Mouse (Mus musculus) hindbrain, embryonic 14.5 days (tissue): ENCODE measurements around the gene Disp3. TPM values are rescaled to one million over a fixed set of nuclear protein-coding genes. Genes with fewer than 3 reads are reported as not detected.

ENCODE experiments used
- ATAC-seq: fragments of 200-750 bp; cut with Nextera tagmentation; 2 replicates; pipeline ENCODE4 v1.8.0; 2017; ENCODE audit warnings: moderate number of reproducible peaks, mild to moderate bottlenecking, moderate TSS enrichment, moderate library complexity; ENCODE audit not compliant: low FRiP score
- DNase-seq: peaks from one replicate; pipeline ENCODE4 v3.0.0-alpha.2; 2015; ENCODE audit warnings: low spot score
- H3K27ac ChIP-seq: fragments of 300-500 bp; sonication (generic); 2 replicates; pipeline ENCODE4 v1.5.1; 2014; ENCODE audit warnings: mild to moderate bottlenecking, moderate library complexity
- H3K27me3 ChIP-seq: fragments of 300-500 bp; sonication (generic); 2 replicates; pipeline ENCODE4 v1.6.1; 2014; ENCODE audit warnings: mild to moderate bottlenecking, low read length, mixed read lengths; ENCODE audit not compliant: control insufficient read depth, insufficient read depth
- H3K36me3 ChIP-seq: fragments of 300-500 bp; sonication (generic); replicated peaks from 2 replicates; pipeline ENCODE4 v1.6.1; 2014; ENCODE audit not compliant: control insufficient read depth, insufficient read depth
- H3K4me1 ChIP-seq: fragments of 300-500 bp; sonication (generic); replicated peaks from 2 replicates; pipeline ENCODE4 v1.6.1; 2014; ENCODE audit warnings: antibody characterized with exemption, low read length, mixed read lengths; ENCODE audit not compliant: control insufficient read depth, insufficient read depth
- H3K4me2 ChIP-seq: fragments of 300-500 bp; sonication (generic); replicated peaks from 2 replicates; pipeline ENCODE4 v1.6.1; 2014; ENCODE audit warnings: mild to moderate bottlenecking, moderate library complexity
- H3K4me3 ChIP-seq: fragments of 300-500 bp; sonication (generic); replicated peaks from 2 replicates; pipeline ENCODE4 v1.5.1; 2014; ENCODE audit warnings: mild to moderate bottlenecking, low read length
- H3K9ac ChIP-seq: fragments of 300-500 bp; sonication (generic); 2 replicates; pipeline ENCODE4 v1.6.1; 2014
- H3K9me3 ChIP-seq: fragments of 300-500 bp; sonication (generic); 2 replicates; pipeline ENCODE4 v1.6.1; 2016; ENCODE audit warnings: low read length; ENCODE audit not compliant: control insufficient read depth
- WGBS: fragments of 180-500 bp; shearing (Covaris S2); extraction: QIAGEN DNeasy Blood & Tissue Kit; methylation state at CpG from one replicate; pipeline ENCODE4 v1.1.7; 2014; 5-methylcytosine and 5-hydroxymethylcytosine counted together
- polyA plus RNA-seq: library from polyadenylated mRNA; unstranded; fragments of >200 nt; fragmentation: Nextera tagmentation; extraction: Ambion mirVana; gene quantifications from 2 replicates; pipeline ENCODE4 v1.2.1, GENCODE M21; 2014

Gene Disp3
- polyA plus RNA-seq, 1 experiment from 2014 or later: 16.6 TPM

GRCm38 (mm10) chr4:148319366-148319765, 31.6 kb upstream of the Disp3 start:
- H3K27me3 ChIP-seq: no peaks in the 10 kb centered on the region
- H3K4me3 ChIP-seq: no peak overlapping the region
- H3K4me2 ChIP-seq: no peak overlapping the region
- no peak for ATAC-seq
- H3K27ac ChIP-seq: peak overlapping the region; percentile 34; the same call in 1 of the 2 replicates
- H3K36me3 ChIP-seq: no peaks in the 10 kb centered on the region
- DNase-seq: no peak
- no peak overlapping the region for H3K9ac ChIP-seq
- peaks cover 37% of the 10 kb centered on the region for H3K4me1 ChIP-seq
- H3K9me3 ChIP-seq: no peaks in the 10 kb centered on the region
- WGBS: 41% methylated on average over 12 of the region's 12 CpGs

DNA sequence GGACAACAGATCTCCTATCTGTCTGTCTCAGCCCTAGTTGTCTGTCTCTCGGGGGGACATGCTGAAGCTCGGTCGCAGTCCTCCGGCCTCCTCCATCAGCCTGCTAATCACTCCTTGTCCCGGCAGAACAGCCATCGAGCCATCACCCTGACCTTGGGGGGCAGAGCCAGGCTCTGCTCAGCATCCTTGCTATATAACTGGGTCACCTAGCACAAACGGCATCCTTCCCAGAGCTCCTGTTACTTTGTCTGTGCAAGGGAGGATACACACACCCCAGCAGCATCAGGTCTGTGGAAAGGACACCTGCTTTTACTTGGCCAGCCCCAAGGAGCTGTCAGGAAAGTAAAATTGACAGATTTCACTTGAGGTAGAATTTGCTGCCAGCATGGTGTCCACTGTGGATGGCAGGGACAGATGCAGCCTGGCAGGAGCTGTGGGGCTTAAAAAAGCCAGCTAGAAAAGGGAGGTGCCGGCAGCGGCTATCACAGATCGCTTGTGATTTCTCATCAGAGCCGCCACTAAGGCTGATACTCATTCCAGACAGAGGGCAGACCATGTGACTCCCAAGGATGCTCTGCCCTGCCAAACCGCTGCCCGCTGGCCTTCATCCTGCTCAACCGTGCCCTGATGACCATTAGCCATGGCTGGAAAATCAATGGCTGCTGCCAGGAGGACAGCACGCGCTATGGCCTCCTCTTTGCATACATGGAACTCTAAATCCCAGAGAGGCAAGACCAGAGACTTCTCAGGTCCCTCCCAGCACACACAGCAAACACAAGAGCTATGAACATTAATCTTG, 27.8 kb upstream of the Disp3 start:
- DNase-seq (no peak), ATAC-seq (no peak)
- Histone ChIP-seq H3K4me1 (peaks cover 47% of the 10 kb centered on the region), H3K4me2 (no peak overlapping the region), H3K27me3 (no peaks in the 10 kb centered on the region), H3K4me3 (no peak overlapping the region), H3K9ac (no peak overlapping the region), H3K36me3 (no peaks in the 10 kb centered on the region), H3K27ac (0 out of 2 replicates have a peak overlapping the region, but pooled peaks have one; percentile 52), H3K9me3 (no peaks in the 10 kb centered on the region)
- WGBS: 64% methylated on average over 16 of the region's 16 CpGs

DNA sequence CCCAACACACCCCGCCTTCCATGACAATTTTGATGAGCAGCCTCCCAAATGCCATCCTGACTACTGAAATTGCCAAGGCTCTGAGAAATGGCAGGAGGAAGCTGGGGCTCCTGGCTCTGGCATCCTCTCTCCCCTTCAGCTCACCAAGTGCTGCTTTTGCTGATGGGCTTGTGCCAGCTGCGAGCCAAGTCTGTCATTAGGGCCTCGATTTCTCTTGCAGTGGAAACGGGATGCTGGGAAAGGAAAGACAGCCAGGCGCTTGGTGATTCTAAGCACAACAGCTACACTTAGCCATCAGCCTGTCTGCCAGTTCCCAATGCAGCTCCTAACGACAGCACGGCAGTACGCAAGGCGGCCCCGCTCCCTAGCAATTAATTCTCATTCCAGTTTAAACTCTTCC, 26.6 kb upstream of the Disp3 start:
- Histone ChIP-seq H3K9ac (no peak overlapping the region), H3K36me3 (no peaks in the 10 kb centered on the region), H3K4me1 (peaks cover 47% of the 10 kb centered on the region), H3K27me3 (no peaks in the 10 kb centered on the region), H3K27ac (0 out of 2 replicates have a peak overlapping the region, but pooled peaks have one; percentile 6), H3K9me3 (no peaks in the 10 kb centered on the region), H3K4me2 (no peak overlapping the region), H3K4me3 (no peak overlapping the region)
- WGBS: 39% methylated on average over 10 of the region's 10 CpGs
- peak; percentile 53 for DNase-seq
- no peak for ATAC-seq

- H3K4me2 ChIP-seq: no peak overlapping the region
- WGBS: 37% methylated on average over 8 of the region's 8 CpGs
Measured at GRCm38 (mm10) chr4:148313601-148314000, 25.8 kb upstream of the Disp3 start.

GRCm38 (mm10) chr4:148312296-148313116, 24.7 kb upstream of the Disp3 start:
- peak; percentile 43; the same call in 1 of the 2 replicates for ATAC-seq
- no peak overlapping the region for H3K4me3 ChIP-seq
- peaks cover 42% of the 10 kb centered on the region for H3K4me1 ChIP-seq
- H3K4me2 ChIP-seq: no peak overlapping the region
- no peak overlapping the region for H3K9ac ChIP-seq
- H3K9me3 ChIP-seq: no peaks in the 10 kb centered on the region
- WGBS: 33% methylated on average over 16 of the region's 16 CpGs
- H3K36me3 ChIP-seq: no peaks in the 10 kb centered on the region
- H3K27ac ChIP-seq: peak overlapping the region; percentile 56
- H3K27me3 ChIP-seq: no peaks in the 10 kb centered on the region
- DNase-seq: no peak

More at GRCm38 (mm10) chr4:148313601-148314000, 25.8 kb upstream of the Disp3 start:
- Histone ChIP-seq H3K27me3 (no peaks in the 10 kb centered on the region), H3K9me3 (no peaks in the 10 kb centered on the region), H3K4me1 (peaks cover 42% of the 10 kb centered on the region), H3K27ac (no peak overlapping the region), H3K4me3 (no peak overlapping the region), H3K36me3 (no peaks in the 10 kb centered on the region), H3K9ac (no peak overlapping the region)
- ATAC-seq: no peak
- DNase-seq: no peak

DNA sequence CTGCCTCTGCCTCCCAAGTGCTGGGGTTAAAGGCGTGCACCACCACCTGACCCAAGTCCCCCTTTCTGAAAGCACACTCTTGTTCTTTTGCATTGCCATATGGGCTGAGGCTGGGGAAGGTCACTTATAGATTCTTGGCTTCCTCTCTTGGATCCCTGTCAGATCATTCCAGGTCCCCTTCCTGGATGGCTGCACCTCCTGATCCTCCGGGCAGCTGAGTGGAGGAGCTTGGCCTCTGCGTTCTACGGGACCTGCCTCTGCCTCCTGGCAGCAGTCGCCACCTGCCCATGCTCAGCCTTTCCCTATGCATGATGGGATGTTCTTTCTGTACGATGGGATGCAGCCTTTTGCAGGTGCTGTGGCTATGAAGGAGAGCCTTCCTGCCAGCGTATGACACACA, 23.1 kb upstream of the Disp3 start:
- ATAC-seq (no peak), DNase-seq (no peak)
- Histone ChIP-seq H3K4me1 (peaks cover 48% of the 10 kb centered on the region), H3K27ac (no peak overlapping the region), H3K4me3 (no peak overlapping the region), H3K4me2 (no peak overlapping the region), H3K9me3 (no peaks in the 10 kb centered on the region), H3K27me3 (no peaks in the 10 kb centered on the region; the same call in 1 of the 2 replicates), H3K36me3 (no peaks in the 10 kb centered on the region), H3K9ac (no peak overlapping the region)
- WGBS: 86% methylated on average over 7 of the region's 7 CpGs

GRCm38 (mm10) chr4:148310126-148310525, 22.4 kb upstream of the Disp3 start:
- no peak overlapping the region for H3K4me2 ChIP-seq
- no peaks in the 10 kb centered on the region; the same call in 1 of the 2 replicates for H3K27me3 ChIP-seq
- 59% methylated on average over 4 of the region's 4 CpGs for WGBS
- no peak for ATAC-seq
- no peak overlapping the region for H3K4me3 ChIP-seq
- no peak overlapping the region for H3K27ac ChIP-seq
- no peak for DNase-seq
- no peaks in the 10 kb centered on the region for H3K9me3 ChIP-seq
- no peaks in the 10 kb centered on the region for H3K36me3 ChIP-seq
- peaks cover 42% of the 10 kb centered on the region for H3K4me1 ChIP-seq
- no peak overlapping the region for H3K9ac ChIP-seq

- Histone ChIP-seq H3K4me3 (no peak overlapping the region), H3K4me2 (no peak overlapping the region), H3K27me3 (no peaks in the 10 kb centered on the region; the same call in 1 of the 2 replicates), H3K9ac (peak overlapping the region; percentile 24; the same call in 1 of the 2 replicates), H3K27ac (no peak overlapping the region), H3K9me3 (no peaks in the 10 kb centered on the region), H3K36me3 (no peaks in the 10 kb centered on the region), H3K4me1 (peaks cover 10% of the 10 kb centered on the region; the same call in 1 of the 2 replicates)
- DNase-seq (no peak), ATAC-seq (peak; percentile 44; the same call in 1 of the 2 replicates)
- 11% methylated on average over 16 of the region's 16 CpGs for WGBS
Measured at GRCm38 (mm10) chr4:148306406-148307083, 18.8 kb upstream of the Disp3 start.

DNA sequence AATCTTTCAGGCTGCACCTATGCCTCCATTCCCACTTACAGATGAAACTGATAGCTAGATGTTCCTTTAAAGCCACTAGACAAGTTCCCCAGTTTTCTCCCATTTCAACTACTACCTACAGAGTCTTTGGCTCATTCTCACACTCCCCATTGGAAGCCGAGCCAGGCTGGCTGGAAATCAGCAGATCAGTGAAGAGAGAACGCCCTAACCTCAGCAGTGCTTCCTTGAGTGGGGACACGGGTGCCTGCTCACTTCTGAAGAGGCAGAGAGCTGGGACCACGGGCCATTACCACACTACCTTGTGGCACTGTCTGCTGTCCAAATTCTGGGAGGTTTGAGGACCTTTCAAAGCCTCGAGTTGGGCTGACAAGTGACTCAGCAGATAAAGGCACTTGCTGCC, 11.0 kb upstream of the Disp3 start:
- Histone ChIP-seq H3K9me3 (no peaks in the 10 kb centered on the region), H3K27me3 (no peaks in the 10 kb centered on the region; the same call in 1 of the 2 replicates), H3K36me3 (no peaks in the 10 kb centered on the region), H3K4me3 (no peak overlapping the region), H3K4me1 (no peaks in the 10 kb centered on the region), H3K9ac (no peak overlapping the region), H3K27ac (no peak overlapping the region), H3K4me2 (no peak overlapping the region)
- 69% methylated on average over 5 of the region's 5 CpGs for WGBS
- DNase-seq (no peak), ATAC-seq (no peak)
